Mouse (Mus musculus) adrenal gland, adult 8-10 months (tissue): ENCODE measurements around the gene Hdac1. TPM values are rescaled to one million over a fixed set of nuclear protein-coding genes. Genes with fewer than 3 reads are reported as not detected.
"Not testable (repeated sequence)": the region's sequence is repeated elsewhere in the genome, so short reads cannot be mapped to it uniquely, and the experiment has no call there.

Source experiments
- DNase-seq: peaks from one replicate; pipeline ENCODE4 v3.0.0; 2022
- total RNA-seq, 4 experiments: library from RNA; stranded (reverse); gene quantifications; 2 replicates each; pipeline ENCODE4 v1.2.4; 2022

Hdac1 gene
- total RNA-seq, 4 experiments from 2014 or later, result 41.0 to 84.1 (median 61.0) TPM

DNA sequence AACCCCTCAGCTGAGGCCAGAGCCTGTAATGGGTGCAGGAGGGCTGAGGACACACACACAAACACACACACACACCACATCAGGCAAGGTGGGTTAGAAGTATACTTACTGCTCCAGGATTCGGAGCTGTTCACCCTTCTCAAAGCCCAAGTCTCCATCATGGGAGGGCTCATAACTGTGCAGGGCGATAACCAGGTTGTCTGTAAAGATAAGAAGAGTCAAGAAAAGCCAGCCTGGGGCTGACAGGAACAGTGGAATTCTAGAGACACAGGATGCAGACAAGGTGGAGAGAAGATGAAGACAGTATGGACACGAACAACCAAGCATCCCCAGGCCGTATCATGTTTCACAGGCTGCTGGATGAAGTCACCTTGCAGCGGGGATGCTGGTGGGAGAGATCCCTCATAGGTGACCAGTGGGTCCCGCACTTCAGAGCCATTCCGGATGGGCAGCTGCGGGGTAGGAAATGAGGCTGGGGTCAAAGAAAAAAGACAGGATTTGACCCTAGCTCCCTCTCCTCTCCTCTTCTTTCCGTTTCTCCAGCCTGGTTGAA lies 14.8 kb upstream of the Hdac1 start:
- no peak for DNase-seq

DNA sequence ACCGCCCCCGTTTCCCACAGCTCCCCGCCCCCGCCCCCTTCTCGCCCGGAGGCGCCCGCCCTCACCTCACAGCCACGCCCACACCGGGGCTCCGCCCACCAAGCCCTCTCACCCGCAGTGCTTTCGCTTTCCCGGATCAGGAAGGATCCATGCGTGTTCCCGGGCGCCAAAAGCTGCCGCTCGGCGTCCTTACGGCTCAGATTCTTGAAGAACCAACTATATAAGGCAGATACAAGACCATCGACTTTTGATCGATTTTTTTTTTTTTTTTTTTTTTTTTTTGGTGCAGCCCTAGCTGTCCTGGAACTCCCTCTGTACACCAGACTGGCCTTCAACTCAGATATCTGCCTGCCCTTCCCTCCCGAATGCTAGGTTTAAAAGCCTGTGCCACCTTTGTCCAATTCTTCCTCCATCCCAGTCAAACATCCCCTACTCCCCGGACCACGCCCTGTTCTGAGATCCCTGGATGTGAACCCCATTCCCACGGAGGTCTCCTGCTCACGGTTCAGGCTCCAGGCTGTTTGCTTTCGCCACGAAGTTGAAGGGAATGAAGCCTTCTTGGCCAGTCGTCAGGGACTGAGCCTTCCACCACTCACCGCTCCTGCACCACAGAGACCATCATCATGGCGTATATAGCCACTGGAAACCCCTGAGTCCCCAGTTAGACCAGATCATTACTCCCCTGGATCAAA lies 14.2 kb upstream of the Hdac1 start:
- peak; percentile 85 for DNase-seq

DNA sequence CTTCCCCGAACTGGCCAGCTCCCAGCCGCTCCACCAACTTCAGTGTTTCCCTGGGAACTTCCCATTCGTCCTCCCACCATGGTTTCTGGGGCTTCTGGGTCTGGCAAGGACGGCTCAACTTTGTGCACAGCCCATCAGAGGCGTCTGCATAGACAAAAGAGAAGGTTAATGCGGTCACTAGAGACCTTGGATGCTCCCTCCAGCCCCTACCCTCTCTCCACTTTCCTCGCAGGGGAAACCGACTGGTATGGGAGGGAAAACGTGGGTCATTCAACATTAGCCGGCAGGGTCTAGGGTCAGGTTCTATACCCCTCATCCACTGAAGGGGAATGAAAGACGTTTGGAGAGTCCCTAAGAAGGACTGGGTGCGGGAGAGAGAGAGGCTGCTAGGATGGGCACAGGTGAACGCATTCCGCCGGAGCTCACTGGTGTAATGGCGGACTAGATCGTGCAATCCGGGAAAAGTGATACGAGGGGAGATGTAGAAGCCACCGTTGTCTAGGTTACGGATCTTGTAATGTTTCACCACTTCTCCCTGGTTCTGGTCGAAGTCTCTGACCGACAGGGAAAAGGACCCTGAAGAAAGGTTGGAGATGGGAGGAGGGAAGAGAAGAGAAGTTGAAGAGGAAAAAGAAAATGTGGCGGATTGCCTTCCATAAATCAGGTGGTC lies 13.5 kb upstream of the Hdac1 start:
- no peak for DNase-seq

DNA sequence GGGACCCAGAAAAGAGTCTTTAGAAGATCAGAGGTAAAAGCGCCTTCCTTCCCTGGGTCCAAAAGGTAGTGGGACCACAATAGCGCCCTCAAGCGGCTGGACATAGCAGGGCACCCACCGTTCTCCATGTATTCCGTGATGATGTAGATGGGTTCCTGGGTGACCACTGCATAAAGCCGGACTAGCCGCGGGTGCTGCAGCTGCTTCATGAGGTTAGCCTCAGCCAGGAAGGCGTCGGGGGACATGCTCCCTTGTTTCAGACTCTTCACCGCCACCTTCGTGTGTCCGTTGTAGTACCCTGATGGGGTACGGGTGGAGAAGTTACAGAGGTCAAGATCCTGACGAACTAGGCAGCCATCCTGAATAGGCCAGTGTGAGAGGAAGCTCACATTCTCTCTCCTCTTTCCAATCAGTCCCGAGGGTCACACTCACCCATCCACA lies 12.9 kb upstream of the Hdac1 start:
- DNase-seq, result peak; percentile 56

DNA sequence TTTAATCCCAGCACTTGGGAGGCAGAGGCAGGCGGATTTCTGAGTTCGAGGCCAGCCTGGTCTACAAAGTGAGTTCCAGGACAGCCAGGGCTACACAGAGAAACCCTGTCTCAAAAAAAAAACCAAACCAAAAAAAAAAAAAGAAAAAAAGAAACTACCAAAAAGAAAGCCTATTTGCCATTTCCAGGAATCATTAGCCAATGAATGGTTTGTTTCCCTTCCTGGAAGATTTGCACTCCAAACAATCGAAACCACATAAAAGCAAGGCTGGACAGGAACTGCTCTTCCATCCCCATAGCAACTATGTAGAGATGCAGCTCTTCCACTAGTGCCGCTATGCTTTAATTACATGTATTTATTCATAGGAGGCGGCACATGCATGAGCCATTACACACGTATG lies 12.0 kb upstream of the Hdac1 start:
- DNase-seq, result not testable (repeated sequence)

DNA sequence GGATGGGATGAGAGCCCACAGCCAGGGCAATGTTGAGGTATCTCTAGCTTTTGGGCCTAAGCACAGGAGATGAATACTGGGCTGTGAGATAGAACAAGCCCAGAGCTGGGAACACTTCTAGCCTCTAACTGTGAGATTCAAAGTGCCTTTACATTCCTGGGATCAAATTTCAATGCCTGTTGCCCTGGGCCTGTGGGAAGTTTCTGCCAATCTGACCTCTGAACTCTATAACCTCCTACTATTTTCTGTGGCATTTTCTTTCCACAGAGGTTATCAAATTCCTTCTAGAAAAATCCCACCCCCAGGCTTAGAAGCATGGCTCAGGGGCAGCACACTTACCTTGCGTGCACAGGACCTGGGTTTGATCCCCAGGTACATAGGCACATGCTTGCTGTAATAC lies 7.8 kb upstream of the Hdac1 start:
- no peak for DNase-seq

DNA sequence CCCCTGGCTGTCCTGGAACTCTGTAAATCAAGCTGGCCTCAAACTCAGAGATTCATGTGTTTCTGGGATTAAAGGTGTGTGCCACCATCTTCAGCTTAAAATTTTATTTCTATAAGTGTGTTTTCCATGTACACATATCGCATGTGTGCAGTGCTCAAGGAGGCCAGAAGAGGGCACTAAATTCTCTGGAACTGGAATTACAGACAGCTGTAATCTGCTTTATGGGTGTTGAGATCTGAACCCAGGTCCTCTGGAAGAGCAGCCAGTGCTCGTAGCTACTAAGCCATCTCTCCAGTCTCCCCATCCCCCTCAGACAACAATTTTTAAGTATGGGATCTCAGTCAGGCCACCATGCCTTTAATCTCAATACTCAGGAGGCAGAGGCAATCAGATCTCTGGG lies 6.8 kb upstream of the Hdac1 start:
- DNase-seq, result no peak

DNA sequence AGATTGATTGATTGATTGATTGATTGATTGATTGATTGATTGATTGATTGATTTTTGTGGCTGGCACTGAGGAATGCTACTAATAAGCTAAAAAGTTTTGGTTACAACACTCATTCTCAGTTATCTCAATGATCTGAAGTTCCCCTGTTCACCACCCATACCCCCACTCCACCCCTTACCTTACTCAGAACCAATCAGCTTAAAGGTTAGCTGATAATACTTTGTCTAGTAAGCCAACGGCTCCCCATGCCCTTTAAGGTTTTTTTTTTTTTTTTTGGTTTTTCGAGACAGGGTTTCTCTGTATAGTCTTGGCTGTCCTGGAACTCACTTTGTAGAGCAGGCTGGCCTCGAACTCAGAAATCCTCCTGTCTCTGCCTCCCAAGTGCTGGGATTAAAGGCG lies 5.1 kb upstream of the Hdac1 start:
- DNase-seq, result not testable (repeated sequence)

DNA sequence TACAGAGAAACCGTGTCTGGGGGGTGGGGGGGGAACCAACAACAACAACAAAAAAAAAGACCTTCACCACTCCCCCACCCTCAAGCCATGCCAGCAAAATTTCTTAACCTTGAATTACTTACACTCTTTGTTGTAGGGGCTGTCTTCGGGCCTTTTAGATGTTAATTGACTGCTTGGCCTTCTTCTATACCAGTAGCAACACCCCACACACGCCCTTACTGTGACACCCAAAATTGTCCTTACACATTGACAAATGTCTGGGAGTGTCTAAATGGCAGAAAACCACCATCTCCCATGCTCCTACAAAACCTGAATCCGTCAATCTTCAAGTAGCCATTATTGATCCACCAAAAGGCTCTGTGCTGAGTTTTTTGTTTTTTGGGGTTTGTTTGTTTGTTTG lies 1.6 kb upstream of the Hdac1 start:
- DNase-seq, result no peak

DNA sequence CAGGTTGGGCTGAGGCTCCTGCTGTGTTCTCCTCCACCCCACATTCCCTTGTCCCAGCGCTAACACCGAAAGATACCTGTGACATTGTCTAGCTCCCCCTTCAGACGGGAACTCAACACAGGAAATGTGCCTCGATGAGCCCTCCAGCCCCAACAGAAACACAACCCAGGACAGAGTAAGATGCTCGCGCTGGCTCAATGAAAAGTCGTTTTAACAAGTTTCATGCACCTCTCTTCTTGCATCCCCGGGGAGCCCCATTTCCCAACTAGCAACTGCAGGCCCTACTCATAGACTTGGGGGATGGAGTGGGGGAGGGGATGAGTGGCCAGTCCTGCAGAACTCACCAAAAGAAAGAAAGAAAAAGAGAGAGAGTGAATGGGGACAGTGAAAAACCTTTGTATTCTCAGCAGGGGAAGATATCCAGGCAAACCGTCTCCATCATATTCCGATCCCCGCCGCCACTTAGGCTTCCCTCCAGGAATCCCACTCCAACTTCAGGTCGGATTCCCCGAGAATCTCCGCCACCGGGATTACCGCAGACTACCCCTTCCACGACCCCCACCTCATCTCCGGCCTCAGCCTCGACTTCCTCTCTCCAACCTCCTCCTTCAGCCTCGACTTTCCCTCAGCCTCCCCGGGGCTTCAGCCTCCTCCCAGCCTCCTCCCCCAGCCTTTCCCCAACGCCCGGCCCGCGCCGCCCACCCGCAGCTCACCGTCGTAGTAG lies 483 bp downstream of the Hdac1 start:
- peak; percentile 20 for DNase-seq

DNA sequence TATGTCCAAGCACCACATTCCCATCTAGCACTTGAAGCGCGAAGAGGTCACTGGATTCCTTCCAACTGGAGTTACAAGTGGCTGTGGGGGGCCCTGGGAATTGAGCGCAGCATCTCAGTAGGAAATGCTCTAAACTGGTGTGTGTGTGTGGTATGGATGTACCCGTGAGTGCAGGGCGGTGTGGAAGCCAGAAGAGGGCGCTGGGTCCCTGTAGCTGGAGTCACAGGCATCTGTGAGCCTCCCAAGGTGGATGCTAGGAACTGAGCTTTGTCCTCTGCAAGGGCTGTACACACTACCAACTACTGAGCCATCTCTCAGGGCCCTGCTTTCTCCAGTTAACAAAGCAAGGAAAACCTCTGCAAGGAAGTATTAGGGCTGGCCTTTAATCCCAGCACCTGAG lies 2.5 kb downstream of the Hdac1 start:
- no peak for DNase-seq

DNA sequence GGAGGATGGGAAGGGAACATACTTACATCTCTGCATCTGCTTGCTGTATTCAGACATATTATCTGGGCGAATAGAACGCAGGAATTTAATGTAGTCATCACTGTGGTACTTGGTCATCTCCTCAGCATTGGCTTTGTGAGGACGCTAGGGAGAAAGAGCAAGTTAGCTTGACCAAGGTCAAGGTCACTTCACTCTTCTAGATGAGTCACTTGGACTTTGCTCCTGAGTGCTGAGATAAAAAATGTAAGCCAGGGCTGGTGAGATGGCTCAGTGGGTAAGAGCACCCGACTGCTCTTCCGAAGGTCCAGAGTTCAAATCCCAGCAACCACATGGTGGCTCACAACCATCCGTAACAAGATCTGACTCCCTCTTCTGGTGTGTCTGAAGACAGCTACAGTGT lies 13.6 kb downstream of the Hdac1 start:
- DNase-seq, result peak; percentile 30

DNA sequence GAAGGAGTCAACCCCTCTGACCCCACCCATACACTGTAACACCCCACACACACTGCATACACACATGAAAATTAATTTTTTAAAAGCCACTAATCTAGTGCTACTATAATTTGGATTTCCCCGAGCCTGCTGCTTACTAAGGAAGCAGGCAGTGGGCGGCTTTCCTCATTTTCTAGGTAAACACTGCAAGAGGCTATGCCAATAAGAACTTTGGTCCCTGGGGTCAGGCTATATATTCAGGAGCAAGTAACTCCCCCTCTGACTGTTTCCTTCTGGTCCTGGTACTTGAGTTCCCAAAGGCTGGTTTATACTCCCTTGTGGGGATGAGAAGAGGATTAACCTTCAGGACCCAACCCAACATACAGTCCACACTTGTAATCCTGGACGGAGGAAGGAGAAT lies 16.6 kb downstream of the Hdac1 start:
- DNase-seq, result no peak

DNA sequence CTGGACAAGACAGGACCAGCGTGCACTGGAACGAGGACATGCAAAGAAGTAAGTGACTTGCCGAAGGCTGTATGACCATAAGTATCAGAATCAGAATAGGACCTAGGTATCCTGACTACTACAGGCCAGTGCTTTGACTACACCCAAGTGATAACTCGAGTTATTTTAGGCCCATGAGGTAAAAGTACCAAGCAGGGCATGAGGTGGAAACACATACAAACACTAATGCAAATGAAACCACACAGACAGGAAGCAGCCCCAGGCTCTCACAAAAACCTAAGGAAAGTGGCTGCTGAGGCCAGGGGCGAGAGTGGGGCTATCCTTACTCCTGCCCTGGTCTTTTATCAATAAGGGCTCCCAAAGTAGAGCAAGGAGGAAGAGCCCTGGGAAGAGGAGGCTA lies 17.2 kb downstream of the Hdac1 start:
- DNase-seq, result no peak

DNA sequence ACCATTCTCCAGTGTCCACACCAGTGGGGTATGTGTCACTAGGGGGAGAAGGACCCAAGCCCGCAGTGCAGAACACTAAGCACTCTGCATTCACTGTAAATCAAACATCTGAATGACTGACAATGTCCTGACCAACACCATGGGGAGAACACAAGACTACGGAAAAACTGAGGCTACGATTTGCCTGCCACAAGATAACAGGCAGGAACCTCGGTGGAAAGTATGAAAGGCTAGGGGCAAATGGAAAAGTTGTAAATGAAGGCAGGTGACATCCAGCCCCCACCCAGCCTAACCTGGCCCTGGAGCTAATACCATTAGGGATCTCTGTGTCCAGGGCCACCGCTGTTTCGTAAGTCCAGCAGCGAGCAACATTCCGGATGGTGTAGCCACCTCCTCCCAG lies 24.0 kb downstream of the Hdac1 start:
- no peak for DNase-seq

DNA sequence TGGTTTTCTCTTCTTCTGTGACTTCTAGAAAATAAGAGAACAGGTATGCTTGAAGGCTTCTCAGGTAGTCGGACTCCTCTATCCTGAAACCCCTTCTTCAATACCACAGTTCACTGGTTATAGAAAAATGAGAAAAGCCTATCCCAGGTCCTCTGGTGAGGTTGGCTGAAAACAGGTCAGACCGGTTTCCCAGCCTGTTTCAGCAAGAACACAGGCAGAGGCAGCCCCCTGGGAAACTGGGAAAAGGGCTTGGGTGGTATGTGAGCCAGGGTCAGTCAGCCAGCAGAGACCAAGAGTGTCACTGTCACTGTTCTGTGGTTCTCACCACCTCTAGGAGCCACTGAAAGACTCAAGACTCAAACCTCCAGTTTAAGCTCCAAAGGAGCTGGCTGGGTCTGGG lies 25.6 kb downstream of the Hdac1 start:
- DNase-seq, result no peak

DNA sequence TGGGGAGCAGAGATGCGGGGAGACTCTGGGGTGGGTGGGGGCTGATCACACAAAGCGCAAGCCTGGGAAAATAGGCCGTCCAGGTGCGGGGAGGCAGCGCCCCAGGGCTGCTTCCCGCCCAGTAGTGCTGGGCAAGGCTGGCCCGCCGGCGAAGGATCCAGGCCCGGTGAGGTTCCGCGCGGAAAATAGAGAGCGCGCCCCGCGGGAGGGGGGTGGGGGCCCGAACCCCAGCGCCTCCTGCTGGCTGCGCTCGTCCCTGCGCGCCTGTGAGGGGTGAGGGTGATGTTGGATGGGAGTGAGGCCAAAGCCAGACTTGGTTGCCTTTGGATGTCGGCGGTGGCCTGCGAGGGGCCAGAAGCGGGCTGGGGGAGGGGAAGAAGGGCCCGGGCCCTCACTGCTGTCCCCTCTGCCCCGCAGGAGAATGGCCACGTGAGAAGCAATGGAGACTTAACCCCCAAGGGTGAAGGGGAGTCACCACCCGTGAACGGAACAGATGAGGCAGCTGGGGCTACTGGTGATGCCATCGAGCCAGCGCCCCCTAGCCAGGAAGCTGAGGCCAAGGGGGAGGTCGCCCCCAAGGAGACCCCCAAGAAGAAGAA lies 28.1 kb downstream of the Hdac1 start:
- no peak for DNase-seq

DNA sequence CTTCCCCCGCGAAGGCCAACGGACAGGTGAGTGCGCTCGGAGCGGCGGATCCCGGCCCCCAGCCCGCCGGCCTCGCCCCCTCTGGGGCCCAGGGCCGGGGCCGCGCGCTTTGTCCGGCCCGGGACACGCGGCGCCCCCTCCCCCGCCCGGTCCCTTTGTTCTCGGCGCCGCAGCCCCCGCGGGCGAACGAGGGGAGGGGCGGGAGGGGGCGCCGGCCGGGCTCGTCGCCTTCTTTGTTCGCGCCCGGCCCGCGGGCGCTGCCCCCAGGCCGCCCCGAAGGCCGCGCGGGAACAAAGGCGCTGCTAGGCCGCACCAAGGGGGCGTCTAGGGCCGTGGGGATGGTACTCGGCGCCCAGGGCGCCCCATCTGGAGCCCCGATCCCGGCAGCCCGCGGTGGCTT lies 28.6 kb downstream of the Hdac1 start:
- DNase-seq, result no peak

DNA sequence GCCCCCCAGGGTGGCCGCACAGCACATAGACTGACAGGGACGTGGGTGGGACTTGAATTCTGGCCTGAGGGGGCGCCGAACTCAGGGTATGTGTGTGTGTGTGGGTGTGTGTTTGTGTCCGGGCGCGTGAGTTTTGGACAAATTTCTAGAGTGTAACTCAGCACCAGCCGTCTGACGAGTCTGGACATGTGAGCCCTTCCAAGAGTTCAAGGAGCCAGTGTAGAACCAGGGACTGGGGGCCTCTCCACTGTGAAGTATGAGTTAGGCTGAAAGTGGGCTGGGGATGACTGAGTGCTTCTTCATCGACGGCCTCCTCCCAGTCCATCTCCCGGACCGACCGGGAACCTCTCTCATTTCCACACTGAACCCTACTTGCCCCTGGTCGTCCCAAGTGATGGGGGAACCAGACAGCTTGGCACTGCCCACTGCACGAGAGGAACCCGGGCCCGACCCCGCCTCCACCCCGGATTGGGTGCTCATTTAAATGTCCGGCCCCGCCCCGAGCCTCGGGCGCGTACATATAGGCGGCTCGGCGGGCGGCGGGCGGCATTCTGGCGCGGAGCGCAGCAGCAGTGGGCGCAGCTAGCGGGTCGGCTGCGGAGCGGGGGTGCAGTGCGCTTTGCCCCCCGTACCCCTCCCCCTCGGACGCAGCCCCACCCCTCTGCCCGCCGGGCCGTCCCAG lies 29.3 kb downstream of the Hdac1 start, which contains the start of gene Marcksl1:
Gene Marcksl1, plus strand, starts transcription at position 496 of the 682 bp plus-strand sequence.
- peak; percentile 78 for DNase-seq

DNA sequence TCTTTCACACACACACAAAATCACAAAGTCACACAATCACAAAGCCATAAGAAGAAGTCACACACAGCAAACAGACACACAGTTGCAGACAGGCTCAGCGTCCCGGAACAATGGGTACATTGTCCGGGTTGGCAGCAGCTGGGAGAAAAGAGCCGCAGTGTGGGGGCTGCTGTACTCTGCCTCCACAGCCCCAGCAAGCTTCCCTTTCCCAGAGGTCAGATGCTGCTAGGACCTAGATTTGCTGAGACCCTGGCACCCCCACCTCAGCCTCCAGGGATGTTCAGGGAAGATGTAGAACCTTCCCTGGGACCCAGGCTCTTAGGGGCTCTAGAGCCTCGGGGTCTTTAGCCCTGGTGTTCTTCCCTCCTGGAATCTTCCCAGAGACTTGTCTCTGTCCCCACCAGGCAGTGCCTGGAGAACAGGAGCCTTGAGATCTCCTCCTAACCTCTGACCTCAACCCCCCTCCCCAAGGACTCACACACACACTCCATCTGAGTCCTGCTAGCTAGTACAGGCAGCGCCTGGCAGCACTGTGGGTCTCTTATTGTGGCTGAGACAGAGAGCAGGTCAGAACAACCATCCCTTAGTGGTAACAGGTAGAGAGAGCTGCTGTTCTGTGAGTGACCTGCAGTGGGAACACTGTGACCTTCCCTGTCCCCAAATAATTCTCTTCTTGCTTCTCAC lies 31.0 kb downstream of the Hdac1 start:
- no peak for DNase-seq

DNA sequence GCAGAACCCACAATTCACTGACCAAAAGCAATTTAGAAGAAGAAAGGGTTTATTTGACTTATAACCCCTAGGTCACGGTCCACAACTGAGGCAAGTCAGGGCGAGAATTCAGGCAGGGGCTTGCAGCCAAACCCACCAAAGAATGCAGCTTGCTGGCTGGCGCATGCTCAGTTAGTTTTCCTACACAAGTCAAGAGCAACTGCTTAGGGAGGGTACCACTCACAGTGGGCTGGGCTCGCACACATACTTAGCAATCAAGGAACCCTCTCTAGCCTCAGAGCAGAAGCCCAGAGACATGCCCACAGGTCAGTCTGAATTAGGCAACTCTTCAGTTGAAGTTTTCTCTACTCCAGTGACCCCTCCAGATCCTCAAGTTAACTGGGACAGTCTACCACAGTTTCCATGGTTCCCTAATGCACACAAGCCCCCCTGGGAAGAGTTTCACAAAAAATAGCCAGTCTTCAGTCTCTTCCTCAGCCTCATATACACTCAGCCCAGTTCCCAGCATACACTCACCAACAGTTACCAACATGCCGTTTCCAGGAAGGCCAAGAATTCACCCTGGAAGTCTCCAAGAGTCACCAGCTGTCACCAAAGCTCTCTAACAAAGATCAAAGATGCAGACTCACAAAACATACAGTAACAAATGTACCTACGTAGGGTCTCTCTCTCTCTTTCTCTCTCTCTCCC lies 31.6 kb downstream of the Hdac1 start:
- DNase-seq, result no peak
